Mouse (Mus musculus) hindbrain, embryonic 12.5 days (tissue): Measurements from ENCODE around the gene Tac4. TPM values are rescaled to one million over a fixed set of nuclear protein-coding genes. Genes with fewer than 3 reads are reported as not detected.

Source experiments
- ATAC-seq: fragments of 200-750 bp; cut with Nextera tagmentation; 2 replicates; pipeline ENCODE4 v1.8.0; 2017; ENCODE audit warnings: moderate TSS enrichment; ENCODE audit not compliant: low FRiP score
- H3K27ac ChIP-seq: fragments of 300-500 bp; sonication (generic); 2 replicates; pipeline ENCODE4 v1.5.1; 2016; ENCODE audit warnings: mild to moderate bottlenecking
- H3K27me3 ChIP-seq: fragments of 300-500 bp; sonication (generic); 2 replicates; pipeline ENCODE4 v1.6.1; 2016; ENCODE audit warnings: mild to moderate bottlenecking
- H3K36me3 ChIP-seq: fragments of 300-500 bp; sonication (generic); 2 replicates; pipeline ENCODE4 v1.6.1; 2016; ENCODE audit warnings: mild to moderate bottlenecking
- H3K4me1 ChIP-seq: fragments of 300-500 bp; sonication (generic); 2 replicates; pipeline ENCODE4 v1.6.1; 2016
- H3K4me2 ChIP-seq: fragments of 300-500 bp; sonication (generic); replicated peaks from 2 replicates; pipeline ENCODE4 v1.6.1; 2016; ENCODE audit warnings: mild to moderate bottlenecking
- H3K4me3 ChIP-seq: fragments of 300-500 bp; sonication (generic); 2 replicates; pipeline ENCODE4 v1.5.1; 2016; ENCODE audit warnings: mild to moderate bottlenecking
- H3K9ac ChIP-seq: fragments of 300-500 bp; sonication (generic); 2 replicates; pipeline ENCODE4 v1.6.1; 2016; ENCODE audit warnings: mild to moderate bottlenecking, moderate library complexity
- H3K9me3 ChIP-seq: fragments of 300-500 bp; sonication (generic); replicated peaks from 2 replicates; pipeline ENCODE4 v1.6.1; 2016; ENCODE audit warnings: mild to moderate bottlenecking
- WGBS: fragments of 180-500 bp; shearing (Covaris S2); methylation state at CpG from one replicate; pipeline ENCODE4 v1.1.7; 2016; 5-methylcytosine and 5-hydroxymethylcytosine counted together
- polyA plus RNA-seq: library from polyadenylated mRNA; unstranded; fragments of >200 nt; fragmentation: Nextera tagmentation; extraction: Ambion mirVana; gene quantifications from 2 replicates; pipeline ENCODE4 v1.2.1, GENCODE M21; 2016

Gene Tac4
- polyA plus RNA-seq: 0.18 and 0.22 TPM in 2 replicates

DNA sequence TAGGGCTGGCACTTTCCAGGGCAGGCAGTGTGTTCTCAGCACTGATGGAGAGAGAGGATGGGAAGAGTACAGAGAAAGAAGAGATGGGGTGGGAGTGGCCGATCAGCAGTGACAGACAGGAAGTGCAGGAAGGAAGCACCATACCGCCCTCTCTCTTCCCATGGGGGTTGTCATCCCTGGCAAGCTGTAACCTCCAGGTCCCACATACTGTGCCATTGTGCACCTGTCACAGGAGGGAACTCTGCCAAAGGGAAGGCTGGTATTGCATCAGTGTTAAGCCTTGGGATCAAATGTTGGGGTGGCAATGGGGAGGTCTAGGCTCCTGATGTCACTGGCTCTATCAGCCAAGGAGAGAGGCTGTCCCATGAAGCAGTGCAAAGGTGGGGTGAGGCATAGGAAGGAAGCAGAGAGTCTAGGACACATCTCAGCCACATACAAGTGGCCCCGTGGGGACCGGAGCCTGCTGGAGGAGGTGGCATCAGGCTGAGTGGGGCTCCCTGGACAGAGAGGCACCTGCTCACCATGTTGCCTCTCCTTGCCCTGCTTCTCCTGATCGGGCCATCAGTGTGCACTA is at the start of gene Tac4:
Gene Tac4 (plus strand): TSS at position 352 of the 574 bp plus-strand sequence.
- no peaks in the 10 kb centered on the region for H3K9me3 ChIP-seq
- ATAC-seq: no peak
- no peak within 1 kb of the TSS for H3K4me2 ChIP-seq
- peaks cover 7% of the 10 kb centered on the region for H3K27me3 ChIP-seq
- H3K4me1 ChIP-seq: peaks cover 12% of the 10 kb centered on the region; the same call in 1 of the 2 replicates
- no peaks in the 10 kb centered on the region for H3K36me3 ChIP-seq
- WGBS: 75% methylated on average over 5 of the region's 5 CpGs
- H3K27ac ChIP-seq: no peak within 1 kb of the TSS
- H3K9ac ChIP-seq: no peak within 1 kb of the TSS
- no peak within 1 kb of the TSS for H3K4me3 ChIP-seq

GRCm38 (mm10) chr11:95213607-95214006 is 47.7 kb upstream of the Tac4 start:
- Histone ChIP-seq H3K4me3 (no peak overlapping the region), H3K36me3 (no peaks in the 10 kb centered on the region), H3K27ac (no peak overlapping the region), H3K9ac (no peak overlapping the region), H3K9me3 (no peaks in the 10 kb centered on the region), H3K27me3 (peaks cover 20% of the 10 kb centered on the region), H3K4me2 (no peak overlapping the region), H3K4me1 (peaks cover 24% of the 10 kb centered on the region)
- 33% methylated on average over 6 of the region's 6 CpGs for WGBS
- ATAC-seq: no peak

- no peak overlapping the region for H3K4me3 ChIP-seq
- H3K9me3 ChIP-seq: no peaks in the 10 kb centered on the region
- WGBS: 10% methylated on average over 5 of the region's 5 CpGs
- H3K27ac ChIP-seq: no peak overlapping the region
- H3K9ac ChIP-seq: no peak overlapping the region
- H3K36me3 ChIP-seq: no peaks in the 10 kb centered on the region
- ATAC-seq: no peak
- H3K4me1 ChIP-seq: peaks cover 24% of the 10 kb centered on the region
- H3K27me3 ChIP-seq: peaks cover 23% of the 10 kb centered on the region
- no peak overlapping the region for H3K4me2 ChIP-seq
Observed at GRCm38 (mm10) chr11:95214305-95214704, 47.0 kb upstream of the Tac4 start.

- Histone ChIP-seq H3K36me3 (no peaks in the 10 kb centered on the region), H3K4me2 (no peak overlapping the region), H3K4me1 (peaks cover 13% of the 10 kb centered on the region), H3K27ac (no peak overlapping the region), H3K4me3 (no peak overlapping the region), H3K9ac (no peak overlapping the region), H3K27me3 (peaks cover 31% of the 10 kb centered on the region), H3K9me3 (no peaks in the 10 kb centered on the region)
- ATAC-seq: no peak
- 57% methylated on average over 3 of the region's 3 CpGs for WGBS
Observed at GRCm38 (mm10) chr11:95216193-95216592, 45.1 kb upstream of the Tac4 start.

- WGBS: 52% methylated on average over 8 of the region's 8 CpGs
- no peak overlapping the region for H3K4me2 ChIP-seq
- H3K4me1 ChIP-seq: peaks cover 18% of the 10 kb centered on the region
- H3K27ac ChIP-seq: no peak overlapping the region
- H3K9ac ChIP-seq: no peak overlapping the region
- ATAC-seq: no peak
- H3K4me3 ChIP-seq: no peak overlapping the region
- peaks cover 50% of the 10 kb centered on the region for H3K27me3 ChIP-seq
- no peaks in the 10 kb centered on the region for H3K9me3 ChIP-seq
- H3K36me3 ChIP-seq: no peaks in the 10 kb centered on the region
Observed at GRCm38 (mm10) chr11:95219111-95219510, 42.2 kb upstream of the Tac4 start.

- Histone ChIP-seq H3K4me1 (peaks cover 16% of the 10 kb centered on the region), H3K9ac (peak overlapping the region; percentile 32; the same call in 1 of the 2 replicates), H3K27me3 (peaks cover 63% of the 10 kb centered on the region), H3K27ac (no peak overlapping the region), H3K36me3 (no peaks in the 10 kb centered on the region), H3K9me3 (no peaks in the 10 kb centered on the region), H3K4me2 (peak overlapping the region; percentile 59), H3K4me3 (peak overlapping the region; percentile 33)
- WGBS: 1% methylated on average over 31 of the region's 31 CpGs
- no peak for ATAC-seq
Observed at GRCm38 (mm10) chr11:95223473-95223872, 37.9 kb upstream of the Tac4 start.

- Histone ChIP-seq H3K9ac (no peak overlapping the region), H3K4me1 (peaks cover 16% of the 10 kb centered on the region), H3K9me3 (no peaks in the 10 kb centered on the region), H3K4me2 (peak overlapping the region; percentile 59), H3K4me3 (peak overlapping the region; percentile 33), H3K36me3 (no peaks in the 10 kb centered on the region), H3K27me3 (peaks cover 60% of the 10 kb centered on the region), H3K27ac (no peak overlapping the region)
- no peak for ATAC-seq
- WGBS: 17% methylated on average over 15 of the region's 15 CpGs
Observed at GRCm38 (mm10) chr11:95224124-95224893, 37.0 kb upstream of the Tac4 start.

GRCm38 (mm10) chr11:95225448-95225847 is 35.9 kb upstream of the Tac4 start:
- peaks cover 56% of the 10 kb centered on the region for H3K27me3 ChIP-seq
- no peak overlapping the region for H3K27ac ChIP-seq
- H3K9me3 ChIP-seq: no peaks in the 10 kb centered on the region
- 23% methylated on average over 7 of the region's 7 CpGs for WGBS
- no peak for ATAC-seq
- no peak overlapping the region for H3K4me3 ChIP-seq
- H3K9ac ChIP-seq: no peak overlapping the region
- H3K4me2 ChIP-seq: no peak overlapping the region
- H3K4me1 ChIP-seq: peaks cover 16% of the 10 kb centered on the region
- no peaks in the 10 kb centered on the region for H3K36me3 ChIP-seq

GRCm38 (mm10) chr11:95227467-95227866 is 33.9 kb upstream of the Tac4 start:
- no peaks in the 10 kb centered on the region for H3K36me3 ChIP-seq
- H3K27me3 ChIP-seq: peaks cover 49% of the 10 kb centered on the region
- peaks cover 20% of the 10 kb centered on the region for H3K4me1 ChIP-seq
- H3K4me2 ChIP-seq: no peak overlapping the region
- no peak overlapping the region for H3K9ac ChIP-seq
- 0 out of 2 replicates have a peak overlapping the region, but pooled peaks have one; percentile 12 for H3K27ac ChIP-seq
- no peaks in the 10 kb centered on the region for H3K9me3 ChIP-seq
- ATAC-seq: no peak
- 53% methylated on average over 5 of the region's 5 CpGs for WGBS
- no peak overlapping the region for H3K4me3 ChIP-seq

- Histone ChIP-seq H3K4me1 (peaks cover 3% of the 10 kb centered on the region; the same call in 1 of the 2 replicates), H3K27ac (no peak overlapping the region), H3K36me3 (no peaks in the 10 kb centered on the region), H3K4me3 (peak overlapping the region; percentile 4; the same call in 1 of the 2 replicates), H3K4me2 (peak overlapping the region; percentile 37), H3K27me3 (peaks cover 12% of the 10 kb centered on the region), H3K9ac (no peak overlapping the region), H3K9me3 (no peaks in the 10 kb centered on the region)
- ATAC-seq: peak; percentile 68; the same call in 1 of the 2 replicates
- 9% methylated on average over 24 of the region's 24 CpGs for WGBS
Observed at GRCm38 (mm10) chr11:95231688-95232328, 29.5 kb upstream of the Tac4 start.

DNA sequence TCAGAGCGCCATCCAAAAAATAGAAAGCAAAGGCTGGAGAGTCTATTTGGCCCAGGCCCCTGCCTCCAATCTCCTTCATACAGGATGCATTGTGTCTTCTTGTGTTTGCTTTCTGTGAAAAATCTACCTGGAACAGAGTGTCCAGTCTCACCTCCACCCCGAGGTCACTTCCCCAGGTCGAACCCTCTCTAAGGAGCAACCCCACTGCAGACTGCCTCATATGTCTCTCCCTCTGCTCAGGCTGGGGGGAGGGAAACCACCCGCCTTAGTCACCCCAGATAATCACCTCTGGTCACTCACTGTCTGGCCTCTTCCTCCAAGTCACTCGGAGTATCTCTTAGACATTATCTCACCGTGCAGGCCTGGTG is 29.0 kb upstream of the Tac4 start:
- Histone ChIP-seq H3K4me1 (peaks cover 3% of the 10 kb centered on the region; the same call in 1 of the 2 replicates), H3K27ac (no peak overlapping the region), H3K4me3 (no peak overlapping the region), H3K27me3 (peaks cover 12% of the 10 kb centered on the region), H3K9ac (no peak overlapping the region), H3K9me3 (no peaks in the 10 kb centered on the region), H3K36me3 (no peaks in the 10 kb centered on the region), H3K4me2 (peak overlapping the region; percentile 37)
- ATAC-seq: peak; percentile 49; the same call in 1 of the 2 replicates
- WGBS: 41% methylated on average over 6 of the region's 6 CpGs

- Histone ChIP-seq H3K4me3 (no peak overlapping the region), H3K9ac (no peak overlapping the region), H3K4me1 (no peaks in the 10 kb centered on the region), H3K27ac (no peak overlapping the region), H3K27me3 (no peaks in the 10 kb centered on the region; the same call in 1 of the 2 replicates), H3K4me2 (no peak overlapping the region), H3K36me3 (no peaks in the 10 kb centered on the region), H3K9me3 (no peaks in the 10 kb centered on the region)
- ATAC-seq: no peak
- 64% methylated on average over 6 of the region's 6 CpGs for WGBS
Observed at GRCm38 (mm10) chr11:95238477-95238876, 22.9 kb upstream of the Tac4 start.
